Mouse (Mus musculus) kidney, adult 2 months (tissue): Measurements from ENCODE around the gene Nup43.

Experiments
- CTCF ChIP-seq: fragments of 200-500 bp; conservative IDR thresholded peaks from 2 replicates; pipeline ENCODE4 v1.5.1; 2011; ENCODE audit warnings: low read depth, mild to moderate bottlenecking, control low read depth, low read length, moderate library complexity, mixed read lengths; ENCODE audit not compliant: insufficient read depth, insufficient read length
- POLR2A ChIP-seq: fragments of 200-500 bp; IDR thresholded peaks from one replicate; pipeline ENCODE4 v1.6.1; 2011; ENCODE audit warnings: low read depth, low read length, control low read depth

GRCm38 (mm10) chr10:7681343-7682025 is 14.2 kb downstream of the Nup43 start:
- TF ChIP-seq POLR2A (no peak), CTCF (0 out of 2 replicates have a peak, but pooled peaks have one; percentile 28)
